Mouse (Mus musculus): ENCODE measurements at regions not wholly inside any gene's neighbourhood (a gene's known extent, or its start where the extent isn't known, plus 50 kb on each side); places are given as distances from the start of the nearest gene placed in this dataset.

DNA sequence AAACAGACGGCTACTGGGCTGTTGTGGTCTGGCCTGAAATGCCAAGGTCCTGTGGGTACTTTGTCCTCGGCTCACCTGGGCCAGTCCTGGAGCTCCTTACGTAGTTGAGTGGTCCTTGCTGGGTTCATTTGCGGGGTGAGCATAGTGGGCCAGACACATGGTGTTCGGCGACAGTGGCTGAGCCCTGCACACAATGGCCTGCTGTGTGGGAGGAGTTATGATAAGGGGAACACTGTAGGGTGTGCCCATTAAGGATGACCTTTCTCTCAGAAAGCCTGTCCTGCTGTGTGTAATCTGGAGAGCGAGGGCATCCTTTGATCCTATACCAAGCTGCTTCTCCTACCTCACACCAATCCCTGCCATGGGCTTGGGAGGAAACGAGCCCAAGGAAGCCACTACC is 51.3 kb upstream of the Klf4 start:
- TF ChIP-seq HCFC1 (IDR thresholded peaks at IDR 0.05; ENCODE audit: borderline replicate concordance, insufficient read depth, low read length) (no peak), ZNF384 (IDR thresholded peaks at IDR 0.05; ENCODE audit: low read depth, low read length) (no peak), MAFK (IDR thresholded peaks at IDR 0.05; ENCODE audit: insufficient read depth, low read depth, low read length) (no peak), ZC3H11A (IDR thresholded peaks at IDR 0.05; ENCODE audit: borderline replicate concordance, low read depth, low read length) (no peak)
